Mouse (Mus musculus): ENCODE results near the gene Spata3.

Gene Spata3

DNA sequence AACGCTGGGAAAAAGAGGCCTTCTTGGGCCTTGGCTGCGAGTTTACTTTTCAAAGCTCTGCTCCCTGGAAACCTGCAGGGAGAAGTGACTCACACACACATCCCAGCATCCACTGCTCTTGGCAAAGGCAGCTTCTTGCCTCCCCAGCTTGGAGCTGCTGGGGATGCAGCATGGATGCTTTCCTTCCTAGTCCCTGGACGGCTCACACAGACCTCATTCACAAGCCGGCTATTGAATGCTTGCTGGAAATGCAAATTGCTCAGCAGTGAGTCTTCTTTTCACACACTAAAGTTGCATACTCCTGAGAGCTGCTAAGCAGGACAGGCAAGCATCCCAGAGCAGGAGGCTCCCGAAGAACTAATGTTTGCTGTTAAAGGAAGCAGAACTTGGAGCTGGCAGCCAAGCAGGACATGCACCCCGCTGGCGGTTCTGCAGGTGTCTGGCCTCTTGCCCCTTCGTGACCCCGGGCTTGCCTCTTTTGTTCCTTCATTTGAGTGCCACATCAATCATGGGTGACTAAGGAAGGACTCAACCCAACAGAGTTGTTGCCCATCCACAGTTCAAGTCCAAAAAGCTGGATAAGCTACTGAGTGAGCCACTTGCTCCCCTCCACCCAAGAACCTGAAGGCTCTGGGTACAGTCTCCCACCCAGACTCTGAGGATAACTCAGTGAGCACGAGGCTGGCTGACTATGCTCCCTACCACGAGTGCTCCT lies 15.8 kb downstream of the Spata3 start:
- CTCF ChIA-PET, result no interaction called here

- CTCF ChIA-PET, result no interaction called here
Measured at GRCm38 (mm10) chr1:86038191-86038951, 21.8 kb downstream of the Spata3 start.

- CTCF ChIA-PET, result no interaction called here
Measured at GRCm38 (mm10) chr1:86040131-86040530, 23.5 kb downstream of the Spata3 start.

GRCm38 (mm10) chr1:86040817-86041216 lies 24.2 kb downstream of the Spata3 start:
- CTCF ChIA-PET, result no interaction called here

DNA sequence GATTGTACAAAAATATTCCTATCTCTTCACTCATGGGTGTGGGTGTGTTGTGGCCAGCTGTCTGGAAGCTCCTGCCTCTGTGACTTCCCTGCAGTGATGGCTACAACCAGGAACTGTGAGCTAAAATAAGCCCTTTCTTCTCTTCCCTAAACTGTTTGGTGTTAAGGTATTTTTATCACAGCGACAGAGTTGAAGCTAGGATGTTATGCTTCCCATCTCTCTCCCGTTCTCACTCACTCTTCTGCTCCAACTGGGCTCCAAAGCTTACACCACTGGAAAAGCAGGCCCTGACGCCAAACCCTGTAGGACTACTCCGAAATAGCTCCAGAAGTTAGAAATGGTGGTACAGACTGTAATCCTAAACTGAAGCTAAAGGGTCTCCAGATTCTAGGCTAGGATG lies 28.4 kb downstream of the Spata3 start:
- CTCF ChIA-PET, result no interaction called here

DNA sequence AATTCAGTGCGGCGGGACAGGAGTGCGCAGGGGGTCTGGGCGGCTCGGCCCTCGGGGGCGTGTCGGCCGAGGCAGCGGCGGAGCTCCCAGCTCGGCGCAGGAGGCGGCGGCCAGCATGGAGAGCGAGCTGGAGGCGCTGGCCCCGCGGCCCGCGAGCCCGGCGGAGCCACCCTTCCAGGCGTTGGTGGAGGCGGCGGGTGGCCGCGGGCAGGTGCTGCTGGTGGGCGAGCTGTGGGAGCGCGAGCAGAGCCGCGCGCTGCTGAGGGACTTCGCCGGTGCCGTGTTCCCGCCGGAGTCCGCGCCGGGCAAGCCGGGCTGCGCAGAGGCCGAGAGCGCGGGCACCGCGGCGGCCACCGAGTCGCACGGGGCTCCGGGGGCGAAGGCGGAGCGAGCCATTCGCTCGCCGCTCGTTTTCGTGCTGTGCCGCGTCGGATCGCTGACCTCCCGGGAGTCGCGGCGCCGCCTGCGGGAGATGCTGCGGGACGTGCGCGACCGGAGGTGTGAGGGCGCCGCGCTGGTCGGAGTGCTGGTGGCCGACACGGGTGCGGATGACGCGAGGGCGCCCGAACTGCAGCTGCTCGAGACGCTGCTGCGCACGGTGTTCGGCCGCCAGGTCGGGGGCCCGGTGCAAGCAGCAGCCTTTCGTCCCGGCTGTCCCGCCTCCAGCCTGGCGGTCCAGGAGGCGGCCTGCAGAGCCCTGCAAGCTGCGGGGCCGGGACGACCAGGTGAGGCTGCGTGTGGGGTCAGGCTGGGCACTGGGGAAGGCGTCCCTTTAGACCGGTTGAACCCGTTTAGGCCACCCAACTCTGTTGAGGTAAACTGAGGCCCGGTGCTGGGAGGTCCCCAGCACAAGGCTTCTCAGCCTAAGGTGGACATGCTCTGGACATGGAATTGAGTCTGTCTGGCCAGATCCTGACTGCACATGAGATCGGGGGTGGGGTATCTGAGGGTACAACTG lies 29.5 kb downstream of the Spata3 start, which contains the start of gene 2810459M11Rik:
TSS of gene 2810459M11Rik (plus strand) at position 16 of the 958 bp plus-strand sequence.
- CTCF ChIA-PET, result no interaction called here

DNA sequence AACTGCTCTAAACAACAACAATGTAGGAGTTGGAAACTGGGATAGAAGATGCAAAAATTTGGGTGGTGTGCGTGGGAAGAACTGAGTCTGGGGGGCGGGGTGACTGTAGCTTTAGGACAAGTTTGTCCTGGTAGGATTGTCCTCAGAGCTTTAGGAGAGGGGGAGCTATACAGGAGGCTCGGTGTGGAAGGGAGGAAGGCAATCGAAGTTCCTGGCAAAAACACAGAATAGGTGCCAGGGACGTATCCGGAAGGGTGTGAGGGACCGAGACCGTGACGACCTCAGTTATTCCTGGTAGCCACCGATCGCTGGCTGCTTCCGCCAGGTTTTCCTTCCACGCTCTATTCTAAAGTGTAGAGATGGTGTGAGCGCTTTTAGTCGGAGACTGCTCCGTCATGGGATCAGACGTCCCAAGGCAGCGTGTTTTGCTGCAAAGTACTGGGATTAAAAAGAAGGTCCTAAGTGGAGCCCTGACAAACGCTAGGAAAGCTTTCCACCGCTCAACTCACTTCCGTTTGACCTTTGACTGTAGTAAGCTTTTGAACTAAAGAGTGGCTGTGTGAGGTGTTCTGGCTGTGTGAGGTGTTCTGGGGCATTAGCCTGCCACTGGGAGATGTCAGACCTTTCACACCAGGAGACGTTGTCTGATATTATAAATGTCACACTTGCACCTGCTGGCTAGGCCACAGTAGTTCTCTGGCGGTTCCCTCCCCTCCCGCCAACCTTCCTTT lies 30.4 kb downstream of the Spata3 start:
- CTCF ChIA-PET, result interaction anchor here (0.6 kb wide), 1 partner anchor 36 kb away, joined by 3 read pairs; no protein-coding TSS in a partner anchor

- CTCF ChIA-PET, result no interaction called here
Measured at GRCm38 (mm10) chr1:86048231-86048630, 31.6 kb downstream of the Spata3 start.

GRCm38 (mm10) chr1:86048744-86049143 lies 32.1 kb downstream of the Spata3 start:
- CTCF ChIA-PET, result no interaction called here

GRCm38 (mm10) chr1:86053198-86053921 lies 36.7 kb downstream of the Spata3 start:
- CTCF ChIA-PET, result no interaction called here

DNA sequence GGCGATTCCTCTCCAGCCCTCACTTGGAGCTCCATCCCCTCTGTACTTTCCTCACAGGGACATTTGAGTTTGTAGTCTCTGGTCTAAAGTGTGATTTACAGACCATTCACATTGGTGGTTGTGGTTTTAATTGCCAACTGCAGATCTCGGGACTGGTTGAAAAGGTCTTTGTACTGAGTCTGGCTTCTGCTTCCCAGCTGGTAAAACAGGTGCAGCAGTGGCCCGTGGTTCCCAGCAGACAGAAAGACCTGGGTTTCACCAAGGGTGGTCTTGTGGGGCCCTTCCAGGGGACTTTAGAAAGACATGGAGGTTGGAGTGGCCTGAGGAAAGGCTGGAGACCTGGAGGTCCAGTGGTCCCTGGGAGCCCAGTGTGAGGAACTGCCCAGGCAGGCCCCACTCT lies 38.3 kb downstream of the Spata3 start:
- CTCF ChIA-PET, result no interaction called here

GRCm38 (mm10) chr1:86056284-86056683 lies 39.7 kb downstream of the Spata3 start:
- CTCF ChIA-PET, result no interaction called here

- CTCF ChIA-PET, result interaction anchor here (0.5 kb wide), 1 partner anchor 134 kb away, joined by 4 read pairs; no protein-coding TSS in a partner anchor
Measured at GRCm38 (mm10) chr1:86058856-86059769, 42.5 kb downstream of the Spata3 start.

DNA sequence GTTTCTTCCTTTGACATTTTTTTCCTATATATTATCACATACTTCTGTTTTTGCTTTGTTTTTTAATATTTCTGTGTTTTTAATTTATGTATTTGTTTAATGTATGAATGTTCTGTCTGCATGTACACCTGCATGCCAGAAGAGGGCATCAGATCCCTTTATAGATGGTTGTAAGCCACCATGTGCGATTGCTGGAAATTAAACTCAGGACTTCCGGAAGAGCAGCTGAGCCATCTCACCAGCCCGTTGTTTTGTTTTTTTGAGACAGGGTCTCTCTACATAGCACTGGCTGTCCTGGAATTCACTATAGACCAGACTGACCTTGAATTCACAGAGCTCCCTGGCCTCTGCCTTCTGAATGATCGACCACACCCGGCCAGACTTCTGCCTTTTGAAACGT lies 45.9 kb downstream of the Spata3 start:
- CTCF ChIA-PET, result no interaction called here

GRCm38 (mm10) chr1:86064271-86064991 lies 47.8 kb downstream of the Spata3 start, which contains the start of gene Psmd1:
Psmd1 (plus strand) TSS chr1:86064387.
- CTCF ChIA-PET, result interaction anchor here (0.7 kb wide), 1 partner anchor 330 kb away, joined by 4 read pairs; no protein-coding TSS in a partner anchor

DNA sequence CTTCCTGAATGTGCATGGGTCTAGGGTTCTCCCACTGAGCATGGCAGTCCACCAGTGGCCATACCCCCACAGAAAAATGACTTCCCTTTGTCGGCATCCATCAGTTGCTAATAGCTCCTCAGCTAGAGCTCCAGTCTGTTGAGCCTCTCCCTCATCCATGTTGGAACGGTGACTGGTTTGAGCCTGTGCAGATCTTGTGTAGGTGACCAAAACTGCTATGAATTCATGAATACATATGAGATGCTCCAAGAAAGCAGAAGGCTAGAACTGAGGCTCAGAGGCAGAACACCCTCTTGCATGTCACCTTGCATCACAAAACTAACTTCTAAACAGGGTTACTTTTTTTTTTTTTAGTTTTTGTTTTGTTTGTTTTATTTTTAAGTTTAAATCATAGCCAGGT lies 59.9 kb downstream of the Spata3 start:
- CTCF ChIA-PET, result no interaction called here
